Mouse (Mus musculus): ENCODE measurements around the gene Lnpk. TPM values are rescaled to one million over a fixed set of nuclear protein-coding genes. Genes with fewer than 3 reads are reported as not detected.

The Lnpk gene
- polyA plus RNA-seq, 1 experiment from 2014 or later = 62.8 TPM

DNA sequence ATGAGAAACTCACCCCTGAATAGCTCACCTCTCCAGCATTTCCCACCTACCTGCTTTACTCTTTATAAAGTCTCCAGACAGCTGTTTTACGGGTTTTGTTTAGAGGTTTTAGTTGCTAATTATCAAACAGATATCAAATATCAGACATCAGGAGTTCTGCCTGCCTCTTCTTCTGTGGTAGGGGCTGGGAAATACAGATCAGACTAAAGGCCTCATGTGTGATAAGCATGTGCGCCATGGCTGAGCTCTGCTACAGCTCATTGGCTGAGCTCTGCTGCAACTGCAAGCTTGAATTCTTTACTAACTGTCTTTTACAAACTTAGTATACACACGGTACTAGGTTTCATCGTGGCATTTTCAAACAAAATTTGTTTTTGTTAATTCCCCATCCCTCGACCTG, 23.2 kb upstream of the Lnpk start:
- H3K4me1 ChIP-seq (replicated peaks; ENCODE audit: control insufficient read depth, insufficient read depth, low read length) = no peaks in the 10 kb centered on the region
- H3K9ac ChIP-seq (ENCODE audit: low read depth, low read length) = no peak overlapping the region
- DNase-seq (ENCODE audit: low spot score) (no peak), ATAC-seq (ENCODE audit: low FRiP score) (no peak)
- no peak overlapping the region for H3K27ac ChIP-seq (ENCODE audit: low read depth, low read length)
- 0 out of 2 replicates have a peak, but pooled peaks cover 2% of the 10 kb centered on the region for H3K27me3 ChIP-seq (ENCODE audit: control insufficient read depth, insufficient read depth, low read length)
- H3K4me3 ChIP-seq (ENCODE audit: low read depth, low read length) = no peak overlapping the region
- no peak overlapping the region for H3K4me2 ChIP-seq (replicated peaks; ENCODE audit: low read depth, low read length)
- H3K36me3 ChIP-seq (ENCODE audit: control insufficient read depth, insufficient read depth, low read length) = no peaks in the 10 kb centered on the region
- 84% methylated on average over 5 of the region's 5 CpGs for WGBS
- H3K9me3 ChIP-seq (ENCODE audit: control insufficient read depth, low read length) = no peaks in the 10 kb centered on the region

DNA sequence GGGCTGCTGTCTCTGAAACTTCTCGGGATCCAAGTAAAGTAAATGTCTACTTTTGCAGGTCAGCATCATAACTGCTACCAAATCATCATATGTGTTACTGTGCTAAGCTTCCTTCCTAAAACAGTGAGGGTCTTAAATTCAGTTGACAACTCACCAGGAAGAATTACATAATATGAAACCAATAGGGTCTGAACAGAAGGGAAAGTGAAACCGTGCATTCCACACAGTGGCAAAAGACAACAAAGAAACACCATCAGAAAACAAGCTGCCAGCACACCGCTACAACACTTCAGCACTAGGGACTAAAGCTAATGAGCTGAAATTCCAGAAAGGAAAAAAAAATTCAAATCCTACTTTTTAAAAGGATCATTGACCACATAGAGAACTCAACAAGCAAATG, 17.9 kb upstream of the Lnpk start:
- H3K36me3 ChIP-seq (ENCODE audit: control insufficient read depth, insufficient read depth, low read length) = no peaks in the 10 kb centered on the region
- H3K27ac ChIP-seq (ENCODE audit: low read depth, low read length) = no peak overlapping the region
- no peak overlapping the region for H3K9ac ChIP-seq (ENCODE audit: low read depth, low read length)
- H3K9me3 ChIP-seq (ENCODE audit: control insufficient read depth, low read length) = no peaks in the 10 kb centered on the region
- no peaks in the 10 kb centered on the region for H3K27me3 ChIP-seq (ENCODE audit: control insufficient read depth, insufficient read depth, low read length)
- no peak overlapping the region for H3K4me3 ChIP-seq (ENCODE audit: low read depth, low read length)
- H3K4me1 ChIP-seq (replicated peaks; ENCODE audit: control insufficient read depth, insufficient read depth, low read length) = no peaks in the 10 kb centered on the region
- WGBS = 83% methylated on average over 3 of the region's 3 CpGs
- ATAC-seq (ENCODE audit: low FRiP score) (no peak), DNase-seq (ENCODE audit: low spot score) (no peak)
- H3K4me2 ChIP-seq (replicated peaks; ENCODE audit: low read depth, low read length) = no peak overlapping the region

- ATAC-seq (ENCODE audit: low FRiP score) (no peak), DNase-seq (ENCODE audit: low spot score) (no peak)
- no peaks in the 10 kb centered on the region for H3K4me1 ChIP-seq (replicated peaks; ENCODE audit: control insufficient read depth, insufficient read depth, low read length)
- no peak overlapping the region for H3K27ac ChIP-seq (ENCODE audit: low read depth, low read length)
- H3K27me3 ChIP-seq (ENCODE audit: control insufficient read depth, insufficient read depth, low read length) = no peaks in the 10 kb centered on the region
- no peak overlapping the region for H3K4me3 ChIP-seq (ENCODE audit: low read depth, low read length)
- no peak overlapping the region for H3K4me2 ChIP-seq (replicated peaks; ENCODE audit: low read depth, low read length)
- no peaks in the 10 kb centered on the region for H3K36me3 ChIP-seq (ENCODE audit: control insufficient read depth, insufficient read depth, low read length)
- H3K9ac ChIP-seq (ENCODE audit: low read depth, low read length) = no peak overlapping the region
- H3K9me3 ChIP-seq (ENCODE audit: control insufficient read depth, low read length) = no peaks in the 10 kb centered on the region
These were observed 16.9 kb upstream of the Lnpk start for GRCm38 (mm10) chr2:74596094-74596493.

- Histone ChIP-seq H3K27ac (ENCODE audit: low read depth, low read length) (peak overlapping the region; percentile 82), H3K4me1 (replicated peaks; ENCODE audit: control insufficient read depth, insufficient read depth, low read length) (no peaks in the 10 kb centered on the region), H3K9ac (ENCODE audit: low read depth, low read length) (peak overlapping the region; percentile 96), H3K27me3 (ENCODE audit: control insufficient read depth, insufficient read depth, low read length) (no peaks in the 10 kb centered on the region), H3K9me3 (ENCODE audit: control insufficient read depth, low read length) (no peaks in the 10 kb centered on the region), H3K36me3 (ENCODE audit: control insufficient read depth, insufficient read depth, low read length) (no peaks in the 10 kb centered on the region), H3K4me2 (replicated peaks; ENCODE audit: low read depth, low read length) (peak overlapping the region; percentile 79), H3K4me3 (ENCODE audit: low read depth, low read length) (peak overlapping the region; percentile 96)
- WGBS = under 1% methylated on average over 53 of the region's 55 CpGs
- ATAC-seq (ENCODE audit: low FRiP score) (peak; percentile 85), DNase-seq (ENCODE audit: low spot score) (peak; percentile 47)
These were observed 941 bp downstream of the Lnpk start for GRCm38 (mm10) chr2:74578146-74578842.

DNA sequence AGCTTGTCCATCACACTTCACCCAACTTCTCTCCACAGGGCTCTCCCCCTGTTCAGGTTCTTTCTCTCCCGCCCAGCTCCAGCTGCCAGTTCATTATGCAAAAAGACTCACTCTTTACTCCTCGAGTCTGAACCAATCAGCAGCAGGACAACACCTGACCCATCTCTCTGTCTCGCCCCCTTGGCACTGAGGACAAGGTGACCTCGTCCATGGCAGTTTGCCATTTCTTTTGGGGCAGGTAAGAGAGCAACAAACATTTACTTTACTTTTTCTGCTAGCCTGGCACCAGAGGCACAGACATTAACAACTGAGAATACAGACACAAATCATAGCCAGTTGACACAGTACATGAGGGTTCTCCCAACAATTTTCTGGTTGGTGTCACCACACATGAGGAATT, 8.8 kb downstream of the Lnpk start:
- Histone ChIP-seq H3K4me3 (ENCODE audit: low read depth, low read length) (no peak overlapping the region), H3K9me3 (ENCODE audit: control insufficient read depth, low read length) (no peaks in the 10 kb centered on the region), H3K4me1 (replicated peaks; ENCODE audit: control insufficient read depth, insufficient read depth, low read length) (no peaks in the 10 kb centered on the region), H3K27me3 (ENCODE audit: control insufficient read depth, insufficient read depth, low read length) (no peaks in the 10 kb centered on the region), H3K36me3 (ENCODE audit: control insufficient read depth, insufficient read depth, low read length) (no peaks in the 10 kb centered on the region), H3K9ac (ENCODE audit: low read depth, low read length) (no peak overlapping the region), H3K27ac (ENCODE audit: low read depth, low read length) (no peak overlapping the region), H3K4me2 (replicated peaks; ENCODE audit: low read depth, low read length) (no peak overlapping the region)
- ATAC-seq (ENCODE audit: low FRiP score) (no peak), DNase-seq (ENCODE audit: low spot score) (no peak)
- 69% methylated on average over 4 of the region's 4 CpGs for WGBS

DNA sequence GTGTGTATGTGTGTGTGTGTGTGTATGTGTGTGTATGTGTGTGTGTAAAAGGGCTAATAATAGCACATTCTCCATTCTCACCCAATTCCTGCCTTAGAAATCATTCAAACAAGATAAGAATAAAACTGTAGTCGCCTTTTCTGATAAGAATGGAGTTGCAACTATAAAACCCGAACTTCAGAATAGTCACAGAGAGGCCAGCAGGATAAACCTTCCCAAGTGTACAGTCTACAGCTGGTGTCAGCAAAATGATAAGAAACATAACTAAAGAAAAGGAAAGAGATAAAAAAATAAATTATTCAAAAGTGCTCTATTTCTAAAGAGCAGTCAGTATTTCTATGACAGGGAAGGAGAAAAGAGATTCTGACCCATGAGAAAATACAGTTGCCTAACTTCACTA, 19.4 kb downstream of the Lnpk start:
- no peak overlapping the region for H3K4me3 ChIP-seq (ENCODE audit: low read depth, low read length)
- no peak overlapping the region for H3K4me2 ChIP-seq (replicated peaks; ENCODE audit: low read depth, low read length)
- H3K27me3 ChIP-seq (ENCODE audit: control insufficient read depth, insufficient read depth, low read length) = no peaks in the 10 kb centered on the region
- H3K4me1 ChIP-seq (replicated peaks; ENCODE audit: control insufficient read depth, insufficient read depth, low read length) = no peaks in the 10 kb centered on the region
- H3K9ac ChIP-seq (ENCODE audit: low read depth, low read length) = no peak overlapping the region
- H3K9me3 ChIP-seq (ENCODE audit: control insufficient read depth, low read length) = no peaks in the 10 kb centered on the region
- WGBS = 89% methylated on average over 2 of the region's 2 CpGs
- DNase-seq (ENCODE audit: low spot score) (no peak), ATAC-seq (ENCODE audit: low FRiP score) (no peak)
- H3K36me3 ChIP-seq (ENCODE audit: control insufficient read depth, insufficient read depth, low read length) = no peaks in the 10 kb centered on the region
- H3K27ac ChIP-seq (ENCODE audit: low read depth, low read length) = no peak overlapping the region

DNA sequence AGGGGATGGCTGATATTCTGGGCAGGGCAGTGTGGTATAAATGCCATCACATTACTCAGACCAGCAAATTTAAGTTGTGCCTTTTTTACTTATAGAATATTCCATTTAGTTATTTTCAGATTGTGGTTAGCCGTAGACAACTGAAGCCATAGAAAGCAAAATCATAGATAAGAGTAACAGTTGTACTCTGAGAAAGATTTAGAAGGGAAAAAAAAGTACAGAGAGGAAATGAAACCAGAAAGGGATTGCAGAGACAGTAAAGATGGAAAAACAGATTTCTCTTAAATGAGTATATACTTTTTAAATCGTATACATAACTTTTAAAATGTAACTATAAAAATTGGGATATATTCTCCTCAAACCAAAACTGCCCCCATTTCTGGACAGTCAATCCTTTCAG, 20.1 kb downstream of the Lnpk start:
- 93% methylated on average over 2 of the region's 2 CpGs for WGBS
- no peak for ATAC-seq (ENCODE audit: low FRiP score)
- Histone ChIP-seq H3K27ac (ENCODE audit: low read depth, low read length) (no peak overlapping the region), H3K4me2 (replicated peaks; ENCODE audit: low read depth, low read length) (no peak overlapping the region), H3K27me3 (ENCODE audit: control insufficient read depth, insufficient read depth, low read length) (no peaks in the 10 kb centered on the region), H3K36me3 (ENCODE audit: control insufficient read depth, insufficient read depth, low read length) (no peaks in the 10 kb centered on the region), H3K4me3 (ENCODE audit: low read depth, low read length) (no peak overlapping the region), H3K9ac (ENCODE audit: low read depth, low read length) (no peak overlapping the region), H3K4me1 (replicated peaks; ENCODE audit: control insufficient read depth, insufficient read depth, low read length) (no peaks in the 10 kb centered on the region), H3K9me3 (ENCODE audit: control insufficient read depth, low read length) (no peaks in the 10 kb centered on the region)
- no peak for DNase-seq (ENCODE audit: low spot score)

GRCm38 (mm10) chr2:74557451-74557850, 21.8 kb downstream of the Lnpk start:
- Histone ChIP-seq H3K27me3 (ENCODE audit: control insufficient read depth, insufficient read depth, low read length) (no peaks in the 10 kb centered on the region), H3K9me3 (ENCODE audit: control insufficient read depth, low read length) (no peaks in the 10 kb centered on the region), H3K4me1 (replicated peaks; ENCODE audit: control insufficient read depth, insufficient read depth, low read length) (no peaks in the 10 kb centered on the region), H3K27ac (ENCODE audit: low read depth, low read length) (no peak overlapping the region), H3K36me3 (ENCODE audit: control insufficient read depth, insufficient read depth, low read length) (0 out of 2 replicates have a peak, but pooled peaks cover 5% of the 10 kb centered on the region), H3K4me2 (replicated peaks; ENCODE audit: low read depth, low read length) (no peak overlapping the region), H3K4me3 (ENCODE audit: low read depth, low read length) (no peak overlapping the region), H3K9ac (ENCODE audit: low read depth, low read length) (no peak overlapping the region)
- whole genome bisulfite sequencing = 77% methylated on average over 2 of the region's 2 CpGs
- ATAC-seq (ENCODE audit: low FRiP score) (no peak), DNase-seq (ENCODE audit: low spot score) (no peak)

GRCm38 (mm10) chr2:74551929-74552328, 27.3 kb downstream of the Lnpk start:
- H3K27me3 ChIP-seq (ENCODE audit: control insufficient read depth, insufficient read depth, low read length) = no peaks in the 10 kb centered on the region
- H3K9me3 ChIP-seq (ENCODE audit: control insufficient read depth, low read length) = no peaks in the 10 kb centered on the region
- no peaks in the 10 kb centered on the region for H3K4me1 ChIP-seq (replicated peaks; ENCODE audit: control insufficient read depth, insufficient read depth, low read length)
- ATAC-seq (ENCODE audit: low FRiP score) = no peak
- H3K36me3 ChIP-seq (ENCODE audit: control insufficient read depth, insufficient read depth, low read length) = 0 out of 2 replicates have a peak, but pooled peaks cover 5% of the 10 kb centered on the region
- H3K4me3 ChIP-seq (ENCODE audit: low read depth, low read length) = no peak overlapping the region
- no peak overlapping the region for H3K4me2 ChIP-seq (replicated peaks; ENCODE audit: low read depth, low read length)
- H3K27ac ChIP-seq (ENCODE audit: low read depth, low read length) = no peak overlapping the region
- DNase-seq (ENCODE audit: low spot score) = no peak
- no peak overlapping the region for H3K9ac ChIP-seq (ENCODE audit: low read depth, low read length)
